In genomic region chr3:156883873-156884272, GRCm38 (mm10) we compare ENCODE assay signal across 27 mouse cellular contexts.
DNase-seq lines count a peak whose midpoint lies in the region; ATAC-seq lines count a peak whose summit lies in the region.
"Had no signal": no experiment of that assay in that cellular context is flagged by ENCODE, and none has a peak within 500 bp of the region (broad histone marks: within the 10 kb centered on the region; RNA-seq: fewer than 3 reads in every experiment).

No protein-coding gene starts in this region.

- peak; percentile 24 for DNase-seq in brain, adult 2 months (ENCODE audit: low read depth, low spot score)
- peak; percentile 83 for DNase-seq in kidney, adult 9 months
- peak; percentile 68 for DNase-seq in kidney, postnatal 14 days
- DNase-seq in frontal cortex, postnatal 14 days (ENCODE audit: low spot score in 2 of 2) = no peak
- no peak for DNase-seq in adipocyte (ENCODE audit: low spot score)
- DNase-seq: adrenal gland, adult 2 months; adrenal gland, postnatal 36 days; B cell, adult 2 months; cerebellum, adult 8-10 months; cerebellum, postnatal 36 days; gastrocnemius, postnatal 36 days; heart, adult 2 months; heart, postnatal 10 days; left cerebral cortex, postnatal 4 days; liver, postnatal 0 days; midbrain, embryonic 14.5 days; retina, postnatal 1 day; right cerebral cortex, postnatal 14 days; thymus, postnatal 25 days had no signal

- ATAC-seq in intestine, embryonic 15.5 days = peak; percentile 80
- ATAC-seq in neural tube, embryonic 15.5 days (ENCODE audit: low FRiP score) = no peak
- ATAC-seq: forebrain, embryonic 14.5 days; inflammation-experienced regulatory T-cells, adult 6 months; liver, embryonic 12.5 days; liver, postnatal 0 days had no signal

- H3K9ac ChIP-seq in intestine, embryonic 15.5 days = no peak overlapping the region
- H3K9ac ChIP-seq in neural tube, embryonic 15.5 days (replicated peaks) = no peak overlapping the region
- H3K9ac ChIP-seq: embryonic facial prominence, embryonic 12.5 days; heart, embryonic 13.5 days; hindbrain, embryonic 15.5 days; liver, embryonic 12.5 days; liver, postnatal 0 days had no signal

- H3K27me3 ChIP-seq in intestine, embryonic 15.5 days (replicated peaks) = no peaks in the 10 kb centered on the region
- H3K27me3 ChIP-seq in neural tube, embryonic 15.5 days (replicated peaks) = no peaks in the 10 kb centered on the region
- H3K27me3 ChIP-seq: embryonic facial prominence, embryonic 12.5 days; heart, embryonic 13.5 days; hindbrain, embryonic 15.5 days; liver, embryonic 12.5 days had no signal

- H3K4me2 ChIP-seq in intestine, embryonic 15.5 days (replicated peaks) = no peak overlapping the region
- H3K4me2 ChIP-seq in neural tube, embryonic 15.5 days = no peak overlapping the region
- H3K4me2 ChIP-seq: embryonic facial prominence, embryonic 12.5 days; heart, embryonic 13.5 days; hindbrain, embryonic 15.5 days; liver, embryonic 12.5 days had no signal

- H3K9me3 ChIP-seq in intestine, embryonic 15.5 days = no peaks in the 10 kb centered on the region
- H3K9me3 ChIP-seq in neural tube, embryonic 15.5 days (replicated peaks) = no peaks in the 10 kb centered on the region
- H3K9me3 ChIP-seq: embryonic facial prominence, embryonic 12.5 days; heart, embryonic 13.5 days; hindbrain, embryonic 15.5 days; liver, embryonic 12.5 days had no signal

- 76% methylated on average over 1 of the region's 1 CpGs for WGBS in intestine, embryonic 15.5 days
- WGBS in neural tube, embryonic 15.5 days = 82% methylated on average over 1 of the region's 1 CpGs

- H3K4me3 ChIP-seq in intestine, embryonic 15.5 days (replicated peaks) = no peak overlapping the region
- no peak overlapping the region for H3K4me3 ChIP-seq in neural tube, embryonic 15.5 days (replicated peaks)
- H3K4me3 ChIP-seq: embryonic facial prominence, embryonic 12.5 days; heart, adult 2 months; heart, embryonic 13.5 days; hindbrain, embryonic 15.5 days; liver, embryonic 12.5 days had no signal

- H3K36me3 ChIP-seq in intestine, embryonic 15.5 days = no peaks in the 10 kb centered on the region
- H3K36me3 ChIP-seq in neural tube, embryonic 15.5 days = no peaks in the 10 kb centered on the region
- H3K36me3 ChIP-seq: embryonic facial prominence, embryonic 12.5 days; heart, embryonic 13.5 days; hindbrain, embryonic 15.5 days; liver, embryonic 12.5 days had no signal

- no peak overlapping the region for H3K27ac ChIP-seq in intestine, embryonic 15.5 days
- H3K27ac ChIP-seq in neural tube, embryonic 15.5 days (replicated peaks) = no peak overlapping the region
- H3K27ac ChIP-seq: embryonic facial prominence, embryonic 12.5 days; heart, adult 2 months; heart, embryonic 13.5 days; hindbrain, embryonic 15.5 days; liver, embryonic 12.5 days had no signal

- no peaks in the 10 kb centered on the region for H3K4me1 ChIP-seq in intestine, embryonic 15.5 days (replicated peaks)
- H3K4me1 ChIP-seq in neural tube, embryonic 15.5 days = no peaks in the 10 kb centered on the region
- H3K4me1 ChIP-seq: embryonic facial prominence, embryonic 12.5 days; heart, embryonic 13.5 days; hindbrain, embryonic 15.5 days; liver, embryonic 12.5 days had no signal

Comparison
In these comparisons a context has a peak if more than half of its experiments do, and no peak if none do; other contexts are left out.
1. DNase-seq: peak in brain, adult 2 months (single experiment), kidney, adult 9 months (single experiment) and kidney, postnatal 14 days (single experiment); none in frontal cortex, postnatal 14 days (0 of 2) and adipocyte (single experiment).